Mouse (Mus musculus): ENCODE measurements at regions not wholly inside any gene's neighbourhood (a gene's known extent, or its start where the extent isn't known, plus 50 kb on each side); places are given as distances from the start of the nearest gene placed in this dataset.
A peak's percentile ranks its signal among the peaks of the same experiment; 100 is the strongest.

GRCm38 (mm10) chr5:64521401-64521800, 281.8 kb upstream of the Klf3 start:
- 73% methylated on average over 6 of the region's 6 CpGs for WGBS
- no peak for ATAC-seq (ENCODE audit: insufficient number of reproducible peaks, insufficient read depth, low FRiP score, low read depth)
- Histone ChIP-seq H3K27me3 (ENCODE audit: control insufficient read depth, insufficient read depth, low read length) (no peaks in the 10 kb centered on the region), H3K4me2 (ENCODE audit: low read length) (no peak overlapping the region), H3K4me3 (ENCODE audit: control insufficient read depth in 1 of 2, insufficient read depth in 1 of 2, low read depth in 1 of 2, low read length in 2 of 2) (no peak overlapping the region), H3K9me3 (ENCODE audit: control insufficient read depth, low read length) (no peaks in the 10 kb centered on the region), H3K36me3 (ENCODE audit: control insufficient read depth, insufficient read depth, low read length) (no peaks in the 10 kb centered on the region), H3K4me1 (ENCODE audit: control insufficient read depth in 2 of 2, insufficient read depth in 2 of 2, low read length in 2 of 2) (peaks cover 2 to 8% of the 10 kb centered on the region in 2 experiments), H3K9ac (ENCODE audit: low read length) (no peak overlapping the region), H3K27ac (replicated peaks in 1 of 2; ENCODE audit: control insufficient read depth in 1 of 2, insufficient read depth in 1 of 2, low read depth in 2 of 2, low read length in 2 of 2) (no peak overlapping the region)

- H3K27me3 ChIP-seq (ENCODE audit: control insufficient read depth, insufficient read depth, low read length), result no peaks in the 10 kb centered on the region
- no peaks in the 10 kb centered on the region for H3K9me3 ChIP-seq (ENCODE audit: control insufficient read depth, low read length)
- ATAC-seq (ENCODE audit: insufficient number of reproducible peaks, insufficient read depth, low FRiP score, low read depth), result no peak
- no peak overlapping the region for H3K4me3 ChIP-seq (ENCODE audit: control insufficient read depth in 1 of 2, insufficient read depth in 1 of 2, low read depth in 1 of 2, low read length in 2 of 2)
- WGBS, result 51% methylated on average over 5 of the region's 5 CpGs
- H3K4me2 ChIP-seq (ENCODE audit: low read length), result no peak overlapping the region
- H3K9ac ChIP-seq (ENCODE audit: low read length), result no peak overlapping the region
- H3K36me3 ChIP-seq (ENCODE audit: control insufficient read depth, insufficient read depth, low read length), result no peaks in the 10 kb centered on the region
- H3K4me1 ChIP-seq (ENCODE audit: control insufficient read depth in 2 of 2, insufficient read depth in 2 of 2, low read length in 2 of 2), result peaks cover 0 to 6% of the 10 kb centered on the region in 2 experiments
- H3K27ac ChIP-seq (replicated peaks in 1 of 2; ENCODE audit: control insufficient read depth in 1 of 2, insufficient read depth in 1 of 2, low read depth in 2 of 2, low read length in 2 of 2), result no peak overlapping the region
Observed at GRCm38 (mm10) chr5:64521969-64522368, 281.2 kb upstream of the Klf3 start.

- ATAC-seq (ENCODE audit: insufficient number of reproducible peaks, insufficient read depth, low FRiP score, low read depth), result no peak
- H3K4me2 ChIP-seq (ENCODE audit: low read length), result no peak overlapping the region
- no peak overlapping the region for H3K27ac ChIP-seq (replicated peaks in 1 of 2; ENCODE audit: control insufficient read depth in 1 of 2, insufficient read depth in 1 of 2, low read depth in 2 of 2, low read length in 2 of 2)
- no peaks in the 10 kb centered on the region for H3K27me3 ChIP-seq (ENCODE audit: control insufficient read depth, insufficient read depth, low read length)
- H3K9me3 ChIP-seq (ENCODE audit: control insufficient read depth, low read length), result no peaks in the 10 kb centered on the region
- no peak overlapping the region for H3K9ac ChIP-seq (ENCODE audit: low read length)
- no peaks in the 10 kb centered on the region for H3K4me1 ChIP-seq (ENCODE audit: control insufficient read depth in 2 of 2, insufficient read depth in 2 of 2, low read length in 2 of 2)
- no peaks in the 10 kb centered on the region for H3K36me3 ChIP-seq (ENCODE audit: control insufficient read depth, insufficient read depth, low read length)
- no peak overlapping the region for H3K4me3 ChIP-seq (ENCODE audit: control insufficient read depth in 1 of 2, insufficient read depth in 1 of 2, low read depth in 1 of 2, low read length in 2 of 2)
- WGBS, result 57% methylated on average over 3 of the region's 3 CpGs
Observed at GRCm38 (mm10) chr5:64526521-64526920, 276.7 kb upstream of the Klf3 start.

GRCm38 (mm10) chr5:64527962-64528361, 275.2 kb upstream of the Klf3 start:
- Histone ChIP-seq H3K27ac (replicated peaks in 1 of 2; ENCODE audit: control insufficient read depth in 1 of 2, insufficient read depth in 1 of 2, low read depth in 2 of 2, low read length in 2 of 2) (no peak overlapping the region), H3K36me3 (ENCODE audit: control insufficient read depth, insufficient read depth, low read length) (no peaks in the 10 kb centered on the region), H3K4me3 (ENCODE audit: control insufficient read depth in 1 of 2, insufficient read depth in 1 of 2, low read depth in 1 of 2, low read length in 2 of 2) (no peak overlapping the region), H3K27me3 (ENCODE audit: control insufficient read depth, insufficient read depth, low read length) (no peaks in the 10 kb centered on the region), H3K9ac (ENCODE audit: low read length) (no peak overlapping the region), H3K4me2 (ENCODE audit: low read length) (no peak overlapping the region), H3K4me1 (ENCODE audit: control insufficient read depth in 2 of 2, insufficient read depth in 2 of 2, low read length in 2 of 2) (no peaks in the 10 kb centered on the region), H3K9me3 (ENCODE audit: control insufficient read depth, low read length) (no peaks in the 10 kb centered on the region)
- 64% methylated on average over 3 of the region's 3 CpGs for WGBS
- no peak for ATAC-seq (ENCODE audit: insufficient number of reproducible peaks, insufficient read depth, low FRiP score, low read depth)

- H3K4me1 ChIP-seq (ENCODE audit: control insufficient read depth in 2 of 2, insufficient read depth in 2 of 2, low read length in 2 of 2), result peaks cover 0 to 7% of the 10 kb centered on the region in 2 experiments; a peak in 2 of 4 replicates
- no peaks in the 10 kb centered on the region for H3K36me3 ChIP-seq (ENCODE audit: control insufficient read depth, insufficient read depth, low read length)
- no peak overlapping the region for H3K4me2 ChIP-seq (ENCODE audit: low read length)
- no peak overlapping the region for H3K27ac ChIP-seq (replicated peaks in 1 of 2; ENCODE audit: control insufficient read depth in 1 of 2, insufficient read depth in 1 of 2, low read depth in 2 of 2, low read length in 2 of 2)
- 62% methylated on average over 4 of the region's 4 CpGs for WGBS
- H3K27me3 ChIP-seq (ENCODE audit: control insufficient read depth, insufficient read depth, low read length), result no peaks in the 10 kb centered on the region
- no peak overlapping the region for H3K4me3 ChIP-seq (ENCODE audit: control insufficient read depth in 1 of 2, insufficient read depth in 1 of 2, low read depth in 1 of 2, low read length in 2 of 2)
- H3K9me3 ChIP-seq (ENCODE audit: control insufficient read depth, low read length), result no peaks in the 10 kb centered on the region
- H3K9ac ChIP-seq (ENCODE audit: low read length), result no peak overlapping the region
- no peak for ATAC-seq (ENCODE audit: insufficient number of reproducible peaks, insufficient read depth, low FRiP score, low read depth)
Observed at GRCm38 (mm10) chr5:64534371-64534770, 268.8 kb upstream of the Klf3 start.

GRCm38 (mm10) chr5:64534947-64535346, 268.2 kb upstream of the Klf3 start:
- peaks cover 0 to 7% of the 10 kb centered on the region in 2 experiments; a peak in 2 of 4 replicates for H3K4me1 ChIP-seq (ENCODE audit: control insufficient read depth in 2 of 2, insufficient read depth in 2 of 2, low read length in 2 of 2)
- H3K27me3 ChIP-seq (ENCODE audit: control insufficient read depth, insufficient read depth, low read length), result no peaks in the 10 kb centered on the region
- no peak overlapping the region for H3K9ac ChIP-seq (ENCODE audit: low read length)
- WGBS, result 91% methylated on average over 6 of the region's 6 CpGs
- H3K4me3 ChIP-seq (ENCODE audit: control insufficient read depth in 1 of 2, insufficient read depth in 1 of 2, low read depth in 1 of 2, low read length in 2 of 2), result no peak overlapping the region
- H3K4me2 ChIP-seq (ENCODE audit: low read length), result no peak overlapping the region
- H3K9me3 ChIP-seq (ENCODE audit: control insufficient read depth, low read length), result no peaks in the 10 kb centered on the region
- no peak overlapping the region for H3K27ac ChIP-seq (replicated peaks in 1 of 2; ENCODE audit: control insufficient read depth in 1 of 2, insufficient read depth in 1 of 2, low read depth in 2 of 2, low read length in 2 of 2)
- H3K36me3 ChIP-seq (ENCODE audit: control insufficient read depth, insufficient read depth, low read length), result no peaks in the 10 kb centered on the region
- no peak for ATAC-seq (ENCODE audit: insufficient number of reproducible peaks, insufficient read depth, low FRiP score, low read depth)

GRCm38 (mm10) chr5:64535546-64535945, 267.6 kb upstream of the Klf3 start:
- 89% methylated on average over 4 of the region's 4 CpGs for WGBS
- H3K27me3 ChIP-seq (ENCODE audit: control insufficient read depth, insufficient read depth, low read length), result no peaks in the 10 kb centered on the region
- H3K9ac ChIP-seq (ENCODE audit: low read length), result no peak overlapping the region
- H3K9me3 ChIP-seq (ENCODE audit: control insufficient read depth, low read length), result no peaks in the 10 kb centered on the region
- peaks cover 0 to 7% of the 10 kb centered on the region in 2 experiments; a peak in 2 of 4 replicates for H3K4me1 ChIP-seq (ENCODE audit: control insufficient read depth in 2 of 2, insufficient read depth in 2 of 2, low read length in 2 of 2)
- no peak overlapping the region for H3K4me3 ChIP-seq (ENCODE audit: control insufficient read depth in 1 of 2, insufficient read depth in 1 of 2, low read depth in 1 of 2, low read length in 2 of 2)
- no peak overlapping the region for H3K4me2 ChIP-seq (ENCODE audit: low read length)
- H3K36me3 ChIP-seq (ENCODE audit: control insufficient read depth, insufficient read depth, low read length), result no peaks in the 10 kb centered on the region
- H3K27ac ChIP-seq (replicated peaks in 1 of 2; ENCODE audit: control insufficient read depth in 1 of 2, insufficient read depth in 1 of 2, low read depth in 2 of 2, low read length in 2 of 2), result no peak overlapping the region
- ATAC-seq (ENCODE audit: insufficient number of reproducible peaks, insufficient read depth, low FRiP score, low read depth), result no peak

- H3K4me3 ChIP-seq (ENCODE audit: control insufficient read depth in 1 of 2, insufficient read depth in 1 of 2, low read depth in 1 of 2, low read length in 2 of 2), result no peak overlapping the region
- peaks cover under 1 to 7% of the 10 kb centered on the region in 2 experiments; a peak in 2 of 4 replicates for H3K4me1 ChIP-seq (ENCODE audit: control insufficient read depth in 2 of 2, insufficient read depth in 2 of 2, low read length in 2 of 2)
- WGBS, result 51% methylated on average over 20 of the region's 20 CpGs
- H3K4me2 ChIP-seq (ENCODE audit: low read length), result 0 out of 2 replicates have a peak overlapping the region, but pooled peaks have one; percentile 11
- 0 out of 4 replicates have a peak overlapping the region, but pooled peaks of 1 of the 2 experiments have one; percentile 21 for H3K27ac ChIP-seq (replicated peaks in 1 of 2; ENCODE audit: control insufficient read depth in 1 of 2, insufficient read depth in 1 of 2, low read depth in 2 of 2, low read length in 2 of 2)
- H3K27me3 ChIP-seq (ENCODE audit: control insufficient read depth, insufficient read depth, low read length), result no peaks in the 10 kb centered on the region
- peak; percentile 61; the same call in 1 of the 2 replicates for ATAC-seq (ENCODE audit: insufficient number of reproducible peaks, insufficient read depth, low FRiP score, low read depth)
- H3K36me3 ChIP-seq (ENCODE audit: control insufficient read depth, insufficient read depth, low read length), result no peaks in the 10 kb centered on the region
- H3K9me3 ChIP-seq (ENCODE audit: control insufficient read depth, low read length), result no peaks in the 10 kb centered on the region
- no peak overlapping the region for H3K9ac ChIP-seq (ENCODE audit: low read length)
Observed at GRCm38 (mm10) chr5:64536393-64537112, 266.6 kb upstream of the Klf3 start.
